Mouse (Mus musculus) MEL (cell line): ENCODE measurements around the gene Txnrd2.

Source experiments
- CTCF ChIP-seq, 3 experiments: IDR thresholded peaks in 2 of 3; conservative IDR thresholded peaks in 1 of 3; 2 replicates each; pipeline ENCODE4 v1.5.1; 2011 to 2012; ENCODE audit warnings: low read length in 3 of 3, low read depth in 2 of 3, mild to moderate bottlenecking in 2 of 3, improper control_type of control experiment in 1 of 3, inconsistent platforms in 1 of 3, mixed read lengths in 1 of 3, moderate library complexity in 1 of 3; ENCODE audit not compliant: control insufficient read depth in 1 of 3, insufficient read depth in 1 of 3, poor library complexity in 1 of 3, severe bottlenecking in 1 of 3
- MAZ ChIP-seq: IDR thresholded peaks from 2 replicates; pipeline ENCODE4 v1.6.1; 2012; ENCODE audit warnings: low read depth, mild to moderate bottlenecking, inconsistent platforms, low read length, improper control_type of control experiment
- POLR2A ChIP-seq, 2 experiments: IDR thresholded peaks; 2 replicates each; pipeline ENCODE4 v1.6.1; 2011 to 2012; ENCODE audit warnings: low read length in 2 of 2, mild to moderate bottlenecking in 2 of 2, control low read depth in 1 of 2, improper control_type of control experiment in 1 of 2, low read depth in 1 of 2, moderate library complexity in 1 of 2; ENCODE audit not compliant: control insufficient read depth in 1 of 2, insufficient read depth in 1 of 2, poor library complexity in 1 of 2
- RCOR1 ChIP-seq: IDR thresholded peaks from 2 replicates; pipeline ENCODE4 v1.6.1; 2012; ENCODE audit warnings: low read depth, mild to moderate bottlenecking, inconsistent platforms, low read length, improper control_type of control experiment
- TCF12 ChIP-seq: IDR thresholded peaks from 2 replicates; pipeline ENCODE4 v1.6.1; 2014; ENCODE audit warnings: low read depth, mild to moderate bottlenecking, inconsistent platforms, low read length, improper control_type of control experiment, moderate library complexity

DNA sequence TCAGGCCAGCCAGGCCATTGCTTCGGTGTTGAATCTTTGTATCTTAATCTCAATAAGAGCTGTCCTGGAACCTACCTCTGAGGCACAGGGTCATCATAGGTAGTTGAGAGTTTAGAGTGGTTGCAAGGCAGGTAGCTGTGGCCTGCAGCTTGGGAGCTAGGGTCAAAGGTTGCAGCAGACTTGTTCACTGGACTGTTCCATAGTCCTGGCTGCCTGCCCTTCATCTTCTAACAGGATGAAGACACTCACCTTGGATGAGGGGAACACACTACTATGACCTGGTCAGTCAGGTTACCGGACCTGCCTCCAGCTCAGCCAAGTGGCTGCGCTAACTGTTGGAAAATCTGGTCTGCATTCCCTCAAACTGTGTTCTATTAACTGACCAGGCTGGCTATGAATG, 35.1 kb upstream of the Txnrd2 start:
- TF ChIP-seq POLR2A (IDR thresholded peaks at IDR 0.05; ENCODE audit: control insufficient read depth in 1 of 2, insufficient read depth in 1 of 2, low read depth in 1 of 2, low read length in 2 of 2, poor library complexity in 1 of 2) (no peak), CTCF (IDR thresholded peaks at IDR 0.05 in 2 of 3, conservative IDR thresholded peaks at IDR 0.05 in 1 of 3; ENCODE audit: control insufficient read depth in 1 of 3, insufficient read depth in 1 of 3, low read depth in 2 of 3, low read length in 3 of 3, poor library complexity in 1 of 3, severe bottlenecking in 1 of 3) (no peak), TCF12 (no peak), MAZ (no peak), RCOR1 (no peak)
